Comparison of ENCODE assay signal across 17 mouse cellular contexts in the genomic region with DNA sequence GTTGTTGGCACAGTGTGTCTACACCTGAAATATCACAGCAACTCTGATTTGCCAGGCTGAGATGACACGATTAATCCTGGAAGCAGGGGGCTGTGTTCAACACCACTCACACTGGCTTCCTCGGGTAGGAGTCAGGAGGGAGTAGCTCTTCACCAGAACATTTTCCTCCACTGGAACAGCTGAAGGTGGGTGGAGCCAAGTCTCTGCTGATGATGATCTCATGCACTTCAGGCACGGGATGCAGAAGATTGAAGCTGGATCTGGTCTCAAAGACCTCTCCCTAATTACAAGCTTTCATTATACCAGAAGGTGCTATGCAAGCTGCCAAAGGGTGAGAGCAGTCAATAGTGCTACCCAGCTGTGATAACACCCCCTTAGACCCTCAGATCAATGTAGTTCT. TPM values are rescaled to one million over a fixed set of nuclear protein-coding genes. Genes with fewer than 3 reads are reported as not detected.
DNase-seq lines count a peak whose midpoint lies in the region; ATAC-seq and TF ChIP-seq lines count a peak whose summit lies in the region.
"Had no signal": no experiment of that assay in that cellular context is flagged by ENCODE, and none has a peak within 500 bp of the region (broad histone marks: within the 10 kb centered on the region; RNA-seq: fewer than 3 reads in every experiment).

No protein-coding gene starts in this region.

- H3K79me2 ChIP-seq in heart, adult 2 months (replicated peaks; ENCODE audit: control insufficient read depth, insufficient read depth, low read length): no peaks in the 10 kb centered on the region
- no peaks in the 10 kb centered on the region for H3K79me2 ChIP-seq in myocyte (ENCODE audit: control insufficient read depth, insufficient read depth)

- H3K27me3 ChIP-seq in embryonic facial prominence, embryonic 14.5 days (replicated peaks; ENCODE audit: control insufficient read depth, insufficient read depth, low read length): no peaks in the 10 kb centered on the region
- no peaks in the 10 kb centered on the region for H3K27me3 ChIP-seq in embryonic facial prominence, embryonic 10.5 days (replicated peaks; ENCODE audit: low read depth, poor library complexity, severe bottlenecking)
- no peaks in the 10 kb centered on the region for H3K27me3 ChIP-seq in heart, adult 2 months (ENCODE audit: control insufficient read depth, insufficient read depth, low read length)
- no peaks in the 10 kb centered on the region for H3K27me3 ChIP-seq in heart, embryonic 11.5 days (ENCODE audit: control insufficient read depth, insufficient read depth, low read length)
- H3K27me3 ChIP-seq in myocyte (ENCODE audit: control insufficient read depth, insufficient read depth, insufficient read length): peaks cover 4% of the 10 kb centered on the region
- H3K27me3 ChIP-seq: embryonic facial prominence, embryonic 13.5 days; heart, embryonic 13.5 days; hindbrain, embryonic 15.5 days; limb, embryonic 15.5 days had no signal

- intact Hi-C loops in heart, adult 2 months (cut with DNase I): no loop called here

- H3K4me1 ChIP-seq in embryonic facial prominence, embryonic 14.5 days (ENCODE audit: control insufficient read depth, insufficient read depth, low read length): no peaks in the 10 kb centered on the region
- no peaks in the 10 kb centered on the region for H3K4me1 ChIP-seq in embryonic facial prominence, embryonic 10.5 days
- no peaks in the 10 kb centered on the region; the same call in 1 of the 2 replicates for H3K4me1 ChIP-seq in heart, adult 2 months (ENCODE audit: control insufficient read depth, insufficient read depth, low read length)
- peaks cover 8% of the 10 kb centered on the region; the same call in 1 of the 2 replicates for H3K4me1 ChIP-seq in heart, embryonic 11.5 days (ENCODE audit: control insufficient read depth, insufficient read depth, low read length)
- H3K4me1 ChIP-seq: embryonic facial prominence, embryonic 13.5 days; hindbrain, embryonic 15.5 days; limb, embryonic 15.5 days had no signal

- no peaks in the 10 kb centered on the region for H3K36me3 ChIP-seq in embryonic facial prominence, embryonic 14.5 days (ENCODE audit: control insufficient read depth, insufficient read depth, low read length)
- no peaks in the 10 kb centered on the region for H3K36me3 ChIP-seq in embryonic facial prominence, embryonic 10.5 days (replicated peaks)
- no peaks in the 10 kb centered on the region for H3K36me3 ChIP-seq in heart, adult 2 months (ENCODE audit: control insufficient read depth, insufficient read depth, low read length)
- no peaks in the 10 kb centered on the region for H3K36me3 ChIP-seq in heart, embryonic 11.5 days (ENCODE audit: control insufficient read depth, insufficient read depth, low read length)
- H3K36me3 ChIP-seq in myocyte (ENCODE audit: control insufficient read depth, insufficient read depth): no peaks in the 10 kb centered on the region
- H3K36me3 ChIP-seq: embryonic facial prominence, embryonic 13.5 days; heart, embryonic 13.5 days; hindbrain, embryonic 15.5 days; limb, embryonic 15.5 days had no signal

- no peak overlapping the region for H3K27ac ChIP-seq in embryonic facial prominence, embryonic 14.5 days (replicated peaks; ENCODE audit: low read depth, low read length)
- no peak overlapping the region for H3K27ac ChIP-seq in embryonic facial prominence, embryonic 10.5 days (replicated peaks)
- no peak overlapping the region for H3K27ac ChIP-seq in heart, adult 2 months
- no peak overlapping the region for H3K27ac ChIP-seq in heart, embryonic 11.5 days (ENCODE audit: low read depth, low read length)
- H3K27ac ChIP-seq: embryonic facial prominence, embryonic 13.5 days; heart, embryonic 13.5 days; hindbrain, embryonic 15.5 days; limb, embryonic 15.5 days had no signal

- no peak overlapping the region for H3K4me2 ChIP-seq in embryonic facial prominence, embryonic 14.5 days (ENCODE audit: low read depth, low read length)
- H3K4me2 ChIP-seq in heart, embryonic 11.5 days: no peak overlapping the region
- H3K4me2 ChIP-seq in myocyte (ENCODE audit: low read depth): peak overlapping the region; percentile 56
- H3K4me2 ChIP-seq: embryonic facial prominence, embryonic 13.5 days; heart, embryonic 13.5 days; hindbrain, embryonic 15.5 days; limb, embryonic 15.5 days had no signal

- 36% methylated on average over 3 of the region's 3 CpGs for WGBS in embryonic facial prominence, embryonic 14.5 days
- 57% methylated on average over 3 of the region's 3 CpGs for WGBS in embryonic facial prominence, embryonic 10.5 days
- 9% methylated on average over 3 of the region's 3 CpGs for WGBS in heart, adult 2 months
- WGBS in heart, embryonic 11.5 days (ENCODE audit: insufficient replicate concordance): 15% methylated on average over 3 of the region's 3 CpGs

- no peaks in the 10 kb centered on the region for H3K9me3 ChIP-seq in embryonic facial prominence, embryonic 14.5 days (ENCODE audit: control insufficient read depth, low read length)
- H3K9me3 ChIP-seq in embryonic facial prominence, embryonic 10.5 days: no peaks in the 10 kb centered on the region
- no peaks in the 10 kb centered on the region for H3K9me3 ChIP-seq in heart, embryonic 11.5 days (replicated peaks; ENCODE audit: control insufficient read depth, low read length)
- H3K9me3 ChIP-seq: embryonic facial prominence, embryonic 13.5 days; heart, embryonic 13.5 days; hindbrain, embryonic 15.5 days; limb, embryonic 15.5 days had no signal

- TF ChIP-seq POLR2A in heart, adult 2 months (IDR thresholded peaks at IDR 0.05; ENCODE audit: insufficient read depth, low read depth, low read length): no peak
- no peak for TF ChIP-seq POLR2A in myocyte (IDR thresholded peaks at IDR 0.05; ENCODE audit: insufficient read length, low read depth)

- H3K9ac ChIP-seq in embryonic facial prominence, embryonic 14.5 days (ENCODE audit: low read depth, low read length): no peak overlapping the region
- H3K9ac ChIP-seq in heart, adult 2 months (ENCODE audit: low read depth, low read length): no peak overlapping the region
- H3K9ac ChIP-seq in heart, embryonic 11.5 days (ENCODE audit: low read depth, low read length): no peak overlapping the region
- H3K9ac ChIP-seq: embryonic facial prominence, embryonic 13.5 days; heart, embryonic 13.5 days; hindbrain, embryonic 15.5 days; limb, embryonic 15.5 days had no signal

- DNase-seq in embryonic facial prominence, embryonic 14.5 days (ENCODE audit: low spot score): peak; percentile 12
- no peak for DNase-seq in embryonic facial prominence, embryonic 10.5 days (ENCODE audit: low spot score)
- peak; percentile 27 to 32 for DNase-seq in heart, adult 2 months
- peak; percentile 39 for DNase-seq in right cerebral cortex, adult 18-20 months
- DNase-seq in right cerebral cortex, postnatal 10 days (ENCODE audit: low spot score in 2 of 2): no peak
- DNase-seq in ovary, postnatal 14 days (ENCODE audit: low spot score): no peak
- DNase-seq: adrenal gland, adult 2 months; cerebellum, postnatal 14 days; kidney, adult 2 months; midbrain, embryonic 14.5 days; spleen, adult 18-20 months had no signal

- no peak for ATAC-seq in embryonic facial prominence, embryonic 14.5 days (ENCODE audit: low read depth)
- ATAC-seq in heart, embryonic 11.5 days (replicated peaks; ENCODE audit: insufficient number of reproducible peaks, low FRiP score, low TSS enrichment): no peak

- no peak for TF ChIP-seq EP300 in heart, adult 2 months (IDR thresholded peaks at IDR 0.05; ENCODE audit: insufficient read depth, low read depth, low read length)

- H3K4me3 ChIP-seq in embryonic facial prominence, embryonic 14.5 days (ENCODE audit: low read depth, low read length): no peak overlapping the region
- no peak overlapping the region for H3K4me3 ChIP-seq in embryonic facial prominence, embryonic 10.5 days
- H3K4me3 ChIP-seq in heart, adult 2 months: no peak overlapping the region
- no peak overlapping the region for H3K4me3 ChIP-seq in heart, embryonic 11.5 days (ENCODE audit: low read depth, low read length)
- H3K4me3 ChIP-seq in myocyte: no peak overlapping the region
- H3K4me3 ChIP-seq: embryonic facial prominence, embryonic 13.5 days; heart, embryonic 13.5 days; hindbrain, embryonic 15.5 days; limb, embryonic 15.5 days had no signal

- no peak overlapping the region for H3ac ChIP-seq in myocyte (ENCODE audit: control insufficient read depth, insufficient read length)

- no peak for TF ChIP-seq CTCF in heart, adult 2 months (IDR thresholded peaks at IDR 0.05)

TF ChIP-seq in myocyte, 11 proteins besides CTCF, POLR2A, EP300 and RAD21:
- TF ChIP-seq MYOD1 (IDR thresholded peaks at IDR 0.05; ENCODE audit: control insufficient read depth in 1 of 3, insufficient read length in 2 of 3, low read depth in 2 of 3): no peak
- no peak for TF ChIP-seq SRF (IDR thresholded peaks at IDR 0.05; ENCODE audit: control insufficient read depth, insufficient read length, low read depth)
- TF ChIP-seq E2F4 (IDR thresholded peaks at IDR 0.05; ENCODE audit: insufficient read depth): no peak
- TF ChIP-seq POLR2AphosphoS2 (IDR thresholded peaks at IDR 0.05; ENCODE audit: insufficient read length, low read depth): no peak
- no peak for TF ChIP-seq MAX (IDR thresholded peaks at IDR 0.05; ENCODE audit: low read depth)
- TF ChIP-seq USF1 (IDR thresholded peaks at IDR 0.05; ENCODE audit: low read depth): no peak
- no peak for TF ChIP-seq MYOG (IDR thresholded peaks at IDR 0.05; ENCODE audit: control insufficient read depth in 1 of 3, insufficient read depth in 1 of 3, insufficient read length in 2 of 3, low read depth in 2 of 3)

RNA-seq across cellular contexts. Expression of gene Rbbp6, which starts 35.0 kb away (rescaled TPM):
- polyA plus RNA-seq in embryonic facial prominence, embryonic 14.5 days (2014; fragmentation: Nextera tagmentation; extraction: Ambion mirVana): 31.0 and 31.4 TPM in 2 replicates
- polyA plus RNA-seq in embryonic facial prominence, embryonic 10.5 days (2016; fragmentation: Nextera tagmentation; extraction: Ambion mirVana): 29.3 and 30.6 TPM in 2 replicates
- 10 to 100 TPM; 28.9 to 29.8 TPM for total RNA-seq in heart, adult 2 months (2021)
- polyA plus RNA-seq in heart, adult 2 months (2012; rRNA removed): 9.0 and 21.2 TPM in 2 replicates
- 22.0 and 30.1 TPM in 2 replicates for polyA plus RNA-seq in heart, embryonic 11.5 days (2014; fragmentation: Nextera tagmentation; extraction: Ambion mirVana)
- polyA plus RNA-seq in myocyte (2012; fragmentation: generic; extraction: Trizol): 9.8 TPM

Comparison
In these comparisons a context has a peak if more than half of its experiments do, and no peak if none do; other contexts are left out.
1. DNase-seq: peak in embryonic facial prominence, embryonic 14.5 days (single experiment), heart, adult 2 months (2 of 2) and right cerebral cortex, adult 18-20 months (single experiment); none in embryonic facial prominence, embryonic 10.5 days (single experiment), right cerebral cortex, postnatal 10 days (0 of 2) and ovary, postnatal 14 days (single experiment).